Mouse (Mus musculus): ENCODE results near the gene Parva. TPM values are rescaled to one million over a fixed set of nuclear protein-coding genes. Genes with fewer than 3 reads are reported as not detected.

The Parva gene
- polyA plus RNA-seq, 1 experiment from 2014 or later, result 21.1 TPM

DNA sequence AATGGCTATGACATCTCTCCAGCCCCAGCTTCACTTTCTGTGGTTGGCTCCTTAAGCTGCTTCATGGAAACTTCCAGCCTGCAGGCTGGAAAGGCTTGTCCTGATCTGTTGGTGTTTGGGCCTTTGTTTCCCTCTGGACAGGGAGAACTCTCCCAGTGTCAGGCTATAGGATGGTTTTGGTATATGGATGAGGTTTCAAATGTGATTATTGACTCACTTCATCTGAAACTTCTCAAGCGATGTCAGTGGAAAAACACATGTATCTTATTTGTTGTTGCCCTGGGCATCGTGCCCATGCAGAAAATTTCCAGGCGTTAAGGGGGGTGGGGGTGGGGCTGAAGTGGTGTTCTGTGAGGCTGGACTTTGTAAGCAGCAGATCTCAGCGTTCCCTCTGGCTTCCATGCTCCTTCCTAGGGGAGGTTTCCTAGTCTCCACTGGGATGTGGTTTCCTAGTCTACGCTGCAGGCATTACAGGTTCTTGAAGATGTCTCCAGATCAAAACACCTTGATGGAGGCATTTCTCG lies 155.6 kb downstream of the Parva start:
- Histone ChIP-seq H3K4me1 (replicated peaks; ENCODE audit: control insufficient read depth, insufficient read depth, low read length) (no peaks in the 10 kb centered on the region), H3K9ac (replicated peaks; ENCODE audit: low read depth, low read length) (no peak overlapping the region), H3K27me3 (replicated peaks; ENCODE audit: control insufficient read depth, insufficient read depth, low read length) (no peaks in the 10 kb centered on the region), H3K4me2 (ENCODE audit: low read length) (no peak overlapping the region), H3K27ac (ENCODE audit: low read length) (no peak overlapping the region), H3K4me3 (replicated peaks; ENCODE audit: low read length) (no peak overlapping the region), H3K36me3 (ENCODE audit: control insufficient read depth, insufficient read depth) (no peaks in the 10 kb centered on the region), H3K9me3 (ENCODE audit: control insufficient read depth, low read length) (no peaks in the 10 kb centered on the region)
- no peak for ATAC-seq
- WGBS, result 67% methylated on average over 6 of the region's 6 CpGs

DNA sequence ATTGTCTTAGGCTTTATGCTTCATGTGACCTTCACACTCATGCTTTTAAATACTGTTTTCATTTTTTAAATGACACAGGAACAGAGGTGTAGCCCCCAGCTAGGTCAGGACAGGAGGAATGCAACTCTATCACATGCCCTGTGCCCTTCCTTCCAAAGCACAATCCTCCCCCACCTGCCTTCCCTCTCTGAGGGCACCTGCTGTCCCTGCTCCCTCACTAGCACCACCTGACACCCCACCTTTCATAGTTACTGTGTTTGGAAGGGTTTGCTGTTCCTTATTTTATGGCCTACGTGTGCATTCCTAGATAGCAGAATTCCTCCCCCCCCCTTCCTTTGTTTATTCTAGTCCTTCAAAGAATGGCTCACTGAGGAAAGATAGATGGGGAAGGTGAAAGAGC lies 160.1 kb downstream of the Parva start:
- Histone ChIP-seq H3K4me2 (ENCODE audit: low read length) (no peak overlapping the region), H3K36me3 (ENCODE audit: control insufficient read depth, insufficient read depth) (no peaks in the 10 kb centered on the region), H3K27me3 (replicated peaks; ENCODE audit: control insufficient read depth, insufficient read depth, low read length) (no peaks in the 10 kb centered on the region), H3K4me1 (replicated peaks; ENCODE audit: control insufficient read depth, insufficient read depth, low read length) (0 out of 2 replicates have a peak, but pooled peaks cover 3% of the 10 kb centered on the region), H3K27ac (ENCODE audit: low read length) (no peak overlapping the region), H3K9ac (replicated peaks; ENCODE audit: low read depth, low read length) (no peak overlapping the region), H3K9me3 (ENCODE audit: control insufficient read depth, low read length) (no peaks in the 10 kb centered on the region), H3K4me3 (replicated peaks; ENCODE audit: low read length) (no peak overlapping the region)
- 79% methylated on average over 1 of the region's 1 CpGs for WGBS
- ATAC-seq, result no peak

DNA sequence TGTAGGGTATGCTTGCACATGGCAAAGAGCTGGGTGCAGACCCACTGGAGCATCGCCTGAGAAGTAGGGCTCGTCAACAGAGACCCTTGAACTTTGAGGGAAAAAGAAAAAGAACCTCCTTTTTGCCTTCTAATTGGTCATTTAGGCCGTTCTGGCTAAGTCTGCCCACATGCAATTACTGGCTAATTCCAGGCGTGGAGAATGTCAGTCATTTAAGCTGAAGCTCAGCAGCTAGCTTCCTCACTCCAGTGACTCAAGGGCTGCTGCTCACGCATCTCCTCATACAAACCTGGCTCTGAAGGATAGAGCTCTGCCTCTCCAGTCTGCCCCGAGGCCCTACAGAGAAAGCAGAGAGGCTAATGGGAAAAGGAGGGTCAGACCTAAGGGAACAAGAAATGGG lies 162.2 kb downstream of the Parva start:
- Histone ChIP-seq H3K27me3 (replicated peaks; ENCODE audit: control insufficient read depth, insufficient read depth, low read length) (no peaks in the 10 kb centered on the region), H3K4me1 (replicated peaks; ENCODE audit: control insufficient read depth, insufficient read depth, low read length) (0 out of 2 replicates have a peak, but pooled peaks cover 3% of the 10 kb centered on the region), H3K9ac (replicated peaks; ENCODE audit: low read depth, low read length) (no peak overlapping the region), H3K9me3 (ENCODE audit: control insufficient read depth, low read length) (no peaks in the 10 kb centered on the region), H3K36me3 (ENCODE audit: control insufficient read depth, insufficient read depth) (no peaks in the 10 kb centered on the region), H3K4me2 (ENCODE audit: low read length) (no peak overlapping the region), H3K27ac (ENCODE audit: low read length) (no peak overlapping the region), H3K4me3 (replicated peaks; ENCODE audit: low read length) (no peak overlapping the region)
- WGBS, result 19% methylated on average over 6 of the region's 6 CpGs
- ATAC-seq, result no peak

DNA sequence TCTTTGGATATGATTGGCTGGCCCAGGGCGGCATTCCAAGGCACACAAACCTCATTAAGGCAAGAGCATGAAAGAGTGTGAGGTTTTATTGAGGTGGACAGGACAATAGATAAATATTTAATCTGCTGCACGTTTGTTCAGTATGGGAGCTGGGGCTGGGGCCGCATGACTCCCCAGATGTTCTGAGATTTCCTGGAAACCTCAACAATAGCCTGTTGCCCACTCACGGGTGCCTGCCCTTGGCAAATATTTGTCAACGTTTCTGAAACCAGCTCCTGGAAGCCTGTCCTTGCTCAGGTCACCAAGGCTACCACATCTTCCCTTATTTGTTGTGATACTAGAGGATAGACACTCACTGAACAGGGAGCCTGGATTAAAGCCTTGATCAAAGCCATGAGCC lies 166.3 kb downstream of the Parva start:
- ATAC-seq, result no peak

DNA sequence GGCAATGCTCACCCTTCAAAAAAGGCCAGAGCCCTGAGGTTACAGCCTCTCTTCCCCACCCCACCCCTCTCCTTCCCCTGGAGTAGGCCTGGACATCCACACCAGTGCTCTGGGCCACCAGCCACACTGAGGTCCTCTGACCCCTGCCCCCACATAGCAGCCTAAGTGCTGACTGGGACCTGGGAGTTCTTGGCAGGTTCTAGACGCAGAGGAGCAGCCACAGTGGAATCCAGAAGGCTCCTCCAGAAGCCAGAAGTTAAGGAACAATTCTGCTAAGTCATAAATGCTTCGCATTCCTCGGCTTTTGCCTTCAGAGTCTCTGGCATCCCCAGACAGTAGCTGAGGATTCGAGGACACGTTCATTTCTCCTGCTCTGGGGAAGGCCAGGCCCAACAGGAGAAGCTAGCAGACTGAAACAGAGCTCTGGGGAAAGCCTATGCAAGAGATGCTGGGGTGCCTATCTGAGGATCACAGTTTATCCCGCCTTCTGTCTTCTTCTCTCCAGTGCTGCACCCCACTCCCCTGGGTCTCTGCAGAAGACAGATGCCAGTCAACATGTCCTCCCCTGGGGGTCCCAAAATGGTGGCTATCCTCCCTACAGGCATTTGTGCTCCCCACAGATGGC lies 168.0 kb downstream of the Parva start:
- WGBS, result 84% methylated on average over 6 of the region's 6 CpGs
- no peak for ATAC-seq
- no peak overlapping the region for H3K27ac ChIP-seq (ENCODE audit: low read length)

More for the DNA sequence above, 166.3 kb downstream of the Parva start:
- no peak overlapping the region for H3K27ac ChIP-seq (ENCODE audit: low read length)
- 0 out of 2 replicates have a peak, but pooled peaks cover 3% of the 10 kb centered on the region for H3K4me1 ChIP-seq (replicated peaks; ENCODE audit: control insufficient read depth, insufficient read depth, low read length)
- 79% methylated on average over 5 of the region's 5 CpGs for WGBS
- no peaks in the 10 kb centered on the region for H3K9me3 ChIP-seq (ENCODE audit: control insufficient read depth, low read length)
- H3K27me3 ChIP-seq (replicated peaks; ENCODE audit: control insufficient read depth, insufficient read depth, low read length), result no peaks in the 10 kb centered on the region
- H3K36me3 ChIP-seq (ENCODE audit: control insufficient read depth, insufficient read depth), result no peaks in the 10 kb centered on the region
- H3K4me2 ChIP-seq (ENCODE audit: low read length), result no peak overlapping the region
- no peak overlapping the region for H3K9ac ChIP-seq (replicated peaks; ENCODE audit: low read depth, low read length)
- H3K4me3 ChIP-seq (replicated peaks; ENCODE audit: low read length), result no peak overlapping the region

DNA sequence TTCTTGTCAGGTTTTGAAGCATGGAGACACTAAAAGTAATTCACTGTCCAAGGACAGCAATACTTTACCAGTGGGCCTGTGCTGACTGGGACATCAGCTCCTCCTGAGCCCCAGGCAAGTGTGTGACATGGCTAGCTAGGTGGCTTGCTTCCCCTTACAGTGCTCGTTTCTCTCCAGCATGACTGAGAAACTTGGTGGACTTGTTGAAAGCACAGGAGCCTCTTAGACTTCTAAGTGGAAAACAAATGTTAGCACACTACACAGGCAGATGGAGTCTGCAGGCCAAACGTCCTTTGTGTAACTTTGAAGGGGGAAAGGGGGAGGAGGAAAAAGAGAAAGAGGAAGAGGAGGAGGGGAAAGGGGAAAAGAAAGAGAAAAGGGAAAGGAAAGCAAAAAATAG lies 172.3 kb downstream of the Parva start:
- H3K4me3 ChIP-seq (replicated peaks; ENCODE audit: low read length), result no peak overlapping the region
- no peaks in the 10 kb centered on the region for H3K36me3 ChIP-seq (ENCODE audit: control insufficient read depth, insufficient read depth)
- WGBS, result 25% methylated on average over 2 of the region's 2 CpGs
- no peak overlapping the region for H3K4me2 ChIP-seq (ENCODE audit: low read length)
- H3K9me3 ChIP-seq (ENCODE audit: control insufficient read depth, low read length), result no peaks in the 10 kb centered on the region
- no peaks in the 10 kb centered on the region for H3K27me3 ChIP-seq (replicated peaks; ENCODE audit: control insufficient read depth, insufficient read depth, low read length)
- H3K4me1 ChIP-seq (replicated peaks; ENCODE audit: control insufficient read depth, insufficient read depth, low read length), result peaks cover 21% of the 10 kb centered on the region
- no peak overlapping the region for H3K27ac ChIP-seq (ENCODE audit: low read length)
- no peak overlapping the region for H3K9ac ChIP-seq (replicated peaks; ENCODE audit: low read depth, low read length)
- ATAC-seq, result no peak

More for the DNA sequence above, 168.0 kb downstream of the Parva start:
- Histone ChIP-seq H3K4me2 (ENCODE audit: low read length) (no peak overlapping the region), H3K9ac (replicated peaks; ENCODE audit: low read depth, low read length) (no peak overlapping the region), H3K9me3 (ENCODE audit: control insufficient read depth, low read length) (no peaks in the 10 kb centered on the region), H3K36me3 (ENCODE audit: control insufficient read depth, insufficient read depth) (no peaks in the 10 kb centered on the region), H3K4me3 (replicated peaks; ENCODE audit: low read length) (no peak overlapping the region), H3K27me3 (replicated peaks; ENCODE audit: control insufficient read depth, insufficient read depth, low read length) (no peaks in the 10 kb centered on the region), H3K4me1 (replicated peaks; ENCODE audit: control insufficient read depth, insufficient read depth, low read length) (0 out of 2 replicates have a peak, but pooled peaks cover 2% of the 10 kb centered on the region)

DNA sequence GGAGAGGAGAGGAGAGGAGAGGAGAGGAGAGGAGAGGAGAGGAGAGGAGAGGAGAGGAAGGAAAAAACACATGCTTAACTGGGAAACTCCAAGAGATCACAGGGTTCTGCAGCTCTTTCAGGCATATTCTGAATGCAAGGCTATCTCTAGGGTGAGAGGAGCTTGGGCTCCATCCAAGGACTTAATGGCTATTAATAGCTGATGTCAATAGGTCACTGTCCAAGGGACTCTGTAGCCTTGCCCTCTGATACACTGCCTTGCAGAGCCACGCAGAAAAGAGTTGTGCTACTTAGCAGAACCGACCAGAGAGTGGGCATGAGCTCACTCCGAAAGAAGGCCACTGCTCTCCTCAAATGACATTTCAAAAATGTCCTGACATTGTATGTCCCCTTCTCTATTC lies 172.9 kb downstream of the Parva start:
- H3K4me2 ChIP-seq (ENCODE audit: low read length), result no peak overlapping the region
- H3K36me3 ChIP-seq (ENCODE audit: control insufficient read depth, insufficient read depth), result no peaks in the 10 kb centered on the region
- H3K4me3 ChIP-seq (replicated peaks; ENCODE audit: low read length), result no peak overlapping the region
- H3K4me1 ChIP-seq (replicated peaks; ENCODE audit: control insufficient read depth, insufficient read depth, low read length), result peaks cover 21% of the 10 kb centered on the region
- H3K9me3 ChIP-seq (ENCODE audit: control insufficient read depth, low read length), result no peaks in the 10 kb centered on the region
- H3K9ac ChIP-seq (replicated peaks; ENCODE audit: low read depth, low read length), result no peak overlapping the region
- no peak for ATAC-seq
- no peaks in the 10 kb centered on the region for H3K27me3 ChIP-seq (replicated peaks; ENCODE audit: control insufficient read depth, insufficient read depth, low read length)
- no peak overlapping the region for H3K27ac ChIP-seq (ENCODE audit: low read length)
- WGBS, result 79% methylated on average over 3 of the region's 3 CpGs

DNA sequence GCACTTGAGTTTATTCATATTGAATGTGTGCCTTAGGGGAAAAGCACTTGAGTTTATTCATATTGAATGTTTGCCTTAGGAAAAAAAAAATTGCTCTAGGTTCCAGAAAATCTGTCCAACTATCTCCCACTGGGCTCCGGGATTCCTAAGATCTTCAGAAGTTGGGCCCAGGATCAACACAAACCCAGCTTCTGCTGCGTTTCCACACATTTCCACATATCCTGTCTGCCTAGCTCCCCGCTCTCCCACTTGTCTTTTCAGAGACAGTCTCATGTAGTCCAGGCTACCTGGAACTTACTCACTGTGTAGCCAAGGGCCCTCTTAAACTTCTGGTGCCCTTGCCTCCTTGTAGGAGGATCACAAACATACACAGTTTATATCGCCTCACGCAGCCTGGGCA lies 175.7 kb downstream of the Parva start:
- H3K4me2 ChIP-seq (ENCODE audit: low read length), result no peak overlapping the region
- H3K9me3 ChIP-seq (ENCODE audit: control insufficient read depth, low read length), result no peaks in the 10 kb centered on the region
- peaks cover 21% of the 10 kb centered on the region for H3K4me1 ChIP-seq (replicated peaks; ENCODE audit: control insufficient read depth, insufficient read depth, low read length)
- no peak for ATAC-seq
- no peaks in the 10 kb centered on the region for H3K36me3 ChIP-seq (ENCODE audit: control insufficient read depth, insufficient read depth)
- 82% methylated on average over 5 of the region's 5 CpGs for WGBS
- H3K4me3 ChIP-seq (replicated peaks; ENCODE audit: low read length), result no peak overlapping the region
- H3K27me3 ChIP-seq (replicated peaks; ENCODE audit: control insufficient read depth, insufficient read depth, low read length), result no peaks in the 10 kb centered on the region
- no peak overlapping the region for H3K9ac ChIP-seq (replicated peaks; ENCODE audit: low read depth, low read length)
- no peak overlapping the region for H3K27ac ChIP-seq (ENCODE audit: low read length)

DNA sequence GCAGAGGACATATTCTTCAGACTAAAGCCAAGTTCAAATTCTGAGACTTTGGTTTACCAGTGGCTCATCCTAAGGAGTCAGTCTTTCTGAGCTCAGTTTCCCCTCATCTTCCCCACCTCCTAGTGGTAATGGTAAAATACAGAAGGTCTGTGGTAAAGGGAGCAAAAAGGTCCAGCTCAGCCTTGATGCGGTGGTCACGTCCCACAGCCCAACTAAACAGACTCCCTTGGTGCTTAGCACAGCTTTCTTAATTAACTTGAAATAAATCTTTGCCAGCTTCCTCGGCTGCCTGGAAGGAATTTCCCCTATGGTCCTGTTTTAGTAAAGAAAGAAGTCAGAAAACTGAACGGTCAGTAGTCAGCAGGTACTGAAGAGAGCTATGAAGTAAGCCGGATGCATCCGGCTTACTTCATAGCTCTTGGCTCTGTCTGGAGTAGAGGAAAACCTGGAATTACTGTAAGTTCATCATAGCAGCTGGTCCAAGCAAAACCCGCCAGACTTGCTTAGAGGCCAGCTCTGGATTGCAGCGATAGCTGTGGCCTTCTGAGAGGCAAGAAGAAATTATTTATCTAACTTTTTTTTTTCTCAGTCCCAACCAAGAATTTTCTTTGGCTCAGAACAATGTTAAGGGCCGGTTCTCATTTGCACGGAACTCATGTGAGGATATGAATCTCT lies 176.3 kb downstream of the Parva start:
- no peak overlapping the region for H3K4me2 ChIP-seq (ENCODE audit: low read length)
- H3K4me3 ChIP-seq (replicated peaks; ENCODE audit: low read length), result no peak overlapping the region
- H3K9ac ChIP-seq (replicated peaks; ENCODE audit: low read depth, low read length), result no peak overlapping the region
- H3K36me3 ChIP-seq (ENCODE audit: control insufficient read depth, insufficient read depth), result no peaks in the 10 kb centered on the region
- peak overlapping the region; percentile 61 for H3K27ac ChIP-seq (ENCODE audit: low read length)
- peaks cover 21% of the 10 kb centered on the region for H3K4me1 ChIP-seq (replicated peaks; ENCODE audit: control insufficient read depth, insufficient read depth, low read length)
- no peaks in the 10 kb centered on the region for H3K9me3 ChIP-seq (ENCODE audit: control insufficient read depth, low read length)
- ATAC-seq, result peak; percentile 61
- H3K27me3 ChIP-seq (replicated peaks; ENCODE audit: control insufficient read depth, insufficient read depth, low read length), result no peaks in the 10 kb centered on the region
- 41% methylated on average over 10 of the region's 10 CpGs for WGBS
